Mouse (Mus musculus) layer of hippocampus, postnatal 36 days (tissue): ENCODE measurements around the gene Cpn1. TPM values are rescaled to one million over a fixed set of nuclear protein-coding genes. Genes with fewer than 3 reads are reported as not detected.
A peak's percentile ranks its signal among the peaks of the same experiment; 100 is the strongest.

Experiments used
- DNase-seq, 2 experiments: peaks; one replicate each; pipeline ENCODE4 v3.0.0; 2022
- total RNA-seq, 2 experiments: library from RNA; stranded (reverse); gene quantifications; 2 replicates each; pipeline ENCODE4 v1.2.3; 2021

Cpn1 gene
- total RNA-seq = under 1 TPM in 1 of 2 experiments, not detected in 1; 0.33 TPM

DNA sequence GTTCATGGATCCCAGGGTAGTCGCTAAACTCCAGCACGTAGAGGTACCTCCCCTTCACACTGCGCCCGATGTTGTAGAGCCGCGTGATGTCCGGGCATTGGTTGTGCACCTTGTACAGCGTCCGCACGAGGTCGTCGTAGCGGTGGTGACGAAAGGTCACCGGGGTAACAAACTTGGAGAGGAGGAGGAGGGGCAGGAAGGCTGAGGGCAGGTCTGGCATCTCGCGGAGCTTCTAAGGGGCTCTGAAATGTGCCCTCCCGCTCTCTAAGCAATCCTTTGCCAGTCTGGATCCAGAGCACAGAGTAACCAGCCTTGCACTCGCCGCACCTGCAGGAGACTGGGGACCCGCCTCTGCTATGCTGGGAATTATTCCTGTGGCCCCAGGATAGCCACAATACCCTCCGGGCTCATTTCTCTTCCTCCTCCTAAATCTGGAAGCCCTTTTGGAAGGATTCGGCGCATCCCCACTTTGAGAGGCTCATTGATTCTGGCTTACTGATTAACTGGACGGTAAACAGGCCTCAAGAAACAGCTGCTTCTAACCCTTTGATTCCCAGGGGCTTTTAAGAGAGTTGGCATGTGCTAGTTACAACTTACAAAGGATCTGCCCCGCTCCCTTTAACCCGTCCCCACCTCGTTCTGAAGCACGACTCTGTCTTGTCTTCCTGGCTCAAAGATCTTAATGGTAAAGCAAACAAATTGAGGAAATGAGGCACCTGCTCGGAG lies at the start of gene Cpn1:
Gene Cpn1 (minus strand): TSS at position 488 of the 726 bp plus-strand sequence.
- DNase-seq = no peak

DNA sequence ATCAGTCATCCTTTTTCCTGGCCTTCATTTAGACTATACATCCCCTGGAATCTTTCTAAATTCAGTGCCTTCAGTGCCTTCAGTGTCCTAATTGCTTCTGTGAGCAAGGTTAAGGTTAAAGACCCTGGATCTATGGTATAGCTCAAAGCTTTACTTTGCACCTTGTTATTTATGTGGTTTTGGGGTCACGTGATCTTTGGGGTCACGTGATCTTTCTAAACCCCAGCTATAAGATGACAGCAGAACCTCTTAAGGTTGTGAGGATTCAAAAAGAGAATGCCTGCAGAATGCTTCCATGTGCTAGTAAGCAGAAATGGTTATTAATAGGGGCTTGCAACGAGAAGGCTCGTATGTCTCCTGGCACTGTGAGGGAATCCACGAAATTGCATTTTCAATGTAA lies 47.0 kb upstream of the Cpn1 start:
- DNase-seq = no peak

DNA sequence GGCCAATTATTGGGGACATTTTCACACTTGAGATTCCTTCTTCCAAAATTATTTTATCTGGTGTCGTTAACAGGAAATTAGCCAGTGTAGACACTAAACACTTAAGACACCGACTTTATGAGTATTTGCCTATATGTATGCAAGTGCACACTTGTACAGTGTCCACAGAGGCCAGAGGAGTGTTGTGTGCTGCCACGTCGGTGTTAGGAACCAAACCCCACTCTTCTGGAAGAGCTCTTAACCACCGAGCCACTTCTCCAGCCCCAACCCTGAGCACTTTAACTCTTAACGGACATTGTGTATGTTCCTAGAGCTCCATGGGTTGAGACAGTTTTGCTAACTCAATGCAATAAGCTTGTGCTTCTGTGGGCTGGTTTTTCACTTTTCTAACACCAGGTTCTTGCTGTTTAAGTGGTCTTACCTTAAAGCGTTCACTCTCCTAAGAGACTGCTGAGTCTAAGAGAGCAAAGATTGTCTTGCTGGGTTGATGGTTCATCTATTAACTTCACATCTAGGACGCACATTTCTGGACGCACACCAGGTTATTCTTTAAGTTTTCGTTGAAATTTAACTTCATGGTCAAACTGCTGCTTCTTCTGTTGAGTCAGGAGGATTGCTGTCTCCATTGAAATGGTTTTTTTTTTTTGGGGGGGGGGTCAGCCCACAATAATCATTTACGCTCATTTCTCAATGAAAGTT lies 45.8 kb upstream of the Cpn1 start:
- no peak for DNase-seq

DNA sequence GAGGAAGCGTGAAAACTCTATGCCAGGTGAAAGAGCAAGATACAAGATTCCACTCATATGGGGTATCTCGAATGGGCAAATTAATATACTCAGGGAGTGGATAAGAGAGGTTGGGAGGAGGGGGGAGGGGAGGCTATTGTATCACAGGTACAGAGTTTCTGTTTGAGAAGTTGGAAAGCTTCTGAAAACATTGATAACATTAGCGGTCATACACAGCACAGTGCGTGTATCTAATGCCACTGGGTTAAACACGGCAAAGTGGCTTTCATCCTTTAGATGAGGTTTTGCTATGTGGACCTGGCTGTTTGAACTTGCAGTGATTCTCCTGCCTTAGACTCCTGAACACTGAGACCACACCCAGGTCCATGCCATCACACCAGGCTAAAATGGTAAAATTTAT lies 43.7 kb upstream of the Cpn1 start:
- no peak for DNase-seq

DNA sequence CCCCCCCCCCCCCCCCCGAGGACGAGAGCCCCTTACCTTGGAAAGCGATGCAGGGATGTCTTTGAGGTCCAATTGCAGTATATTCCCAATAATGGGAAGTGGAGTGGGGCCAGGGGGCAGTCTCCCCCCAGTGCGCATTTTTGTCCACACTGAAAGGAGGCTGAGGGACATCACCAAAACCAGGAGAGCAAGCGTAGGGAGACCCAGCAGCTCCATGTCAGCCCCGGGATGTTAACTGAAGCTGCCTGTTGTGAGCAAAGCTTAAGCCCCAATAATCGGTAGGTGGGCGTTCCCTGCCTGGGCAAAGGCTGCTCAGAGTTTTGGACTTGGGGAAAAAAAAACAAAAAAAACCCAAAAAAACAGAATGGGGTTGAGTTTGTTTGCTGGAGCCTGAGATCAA lies 42.6 kb upstream of the Cpn1 start, which contains the start of gene Cyp2c23:
Gene Cyp2c23 (minus strand): TSS at position 237 of the 400 bp plus-strand sequence.
- no peak for DNase-seq

DNA sequence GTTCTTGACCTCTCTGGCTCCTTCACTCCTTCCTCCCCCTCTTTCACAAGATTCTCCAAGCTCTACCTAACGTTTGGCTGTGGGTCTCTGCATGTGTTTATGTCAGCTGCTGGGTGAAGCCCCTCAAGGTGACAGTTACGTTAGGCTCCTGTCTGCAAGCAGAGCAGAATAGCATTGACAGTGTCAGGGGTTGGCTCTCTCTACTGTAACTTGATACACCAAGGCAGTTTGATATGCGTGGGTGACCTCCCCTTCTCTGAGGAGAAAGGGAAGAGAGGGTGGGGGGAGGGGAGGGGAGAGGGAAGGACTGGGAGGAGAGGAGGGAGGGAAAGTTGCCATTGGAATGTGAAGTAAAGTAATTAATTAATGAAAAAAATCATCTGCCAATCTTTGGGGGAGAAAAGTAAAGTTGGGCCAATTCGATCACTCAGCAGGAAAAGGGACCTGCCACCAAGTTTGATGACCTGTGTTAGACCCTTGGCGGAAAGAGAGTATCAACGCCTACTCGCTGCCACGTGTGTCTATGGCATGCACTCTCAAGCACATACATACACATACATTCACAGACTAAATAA lies 40.7 kb upstream of the Cpn1 start:
- no peak for DNase-seq

DNA sequence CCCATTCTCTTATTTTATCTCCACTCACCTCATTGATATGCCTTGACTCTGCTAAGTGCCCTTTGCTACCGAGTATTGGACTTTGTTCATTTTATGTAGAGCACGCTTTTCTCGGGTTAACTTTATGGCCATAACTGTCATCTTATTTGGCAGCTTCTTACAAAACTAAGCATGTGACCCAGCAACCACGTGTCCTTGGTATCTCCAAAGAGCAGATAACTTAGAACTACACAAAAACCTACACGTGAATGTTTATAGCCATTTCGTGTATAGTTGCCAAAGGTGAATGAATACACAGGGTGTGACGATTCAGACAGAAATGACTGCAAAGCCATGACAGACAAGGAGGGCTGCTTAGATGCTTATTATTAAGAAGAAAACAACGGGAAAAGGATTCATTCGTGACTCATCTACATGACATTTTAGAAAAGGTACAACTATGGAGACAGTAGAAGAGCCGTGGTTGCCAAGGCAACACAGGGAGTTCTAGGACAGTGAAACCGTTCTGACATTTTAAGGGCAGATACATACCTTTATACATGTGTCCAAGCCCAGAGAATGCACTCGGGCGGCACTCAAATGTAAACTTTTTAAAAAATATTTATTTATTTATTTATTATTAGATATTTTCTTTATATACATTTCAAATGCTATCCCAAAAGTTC lies 38.7 kb upstream of the Cpn1 start:
- DNase-seq = no peak

DNA sequence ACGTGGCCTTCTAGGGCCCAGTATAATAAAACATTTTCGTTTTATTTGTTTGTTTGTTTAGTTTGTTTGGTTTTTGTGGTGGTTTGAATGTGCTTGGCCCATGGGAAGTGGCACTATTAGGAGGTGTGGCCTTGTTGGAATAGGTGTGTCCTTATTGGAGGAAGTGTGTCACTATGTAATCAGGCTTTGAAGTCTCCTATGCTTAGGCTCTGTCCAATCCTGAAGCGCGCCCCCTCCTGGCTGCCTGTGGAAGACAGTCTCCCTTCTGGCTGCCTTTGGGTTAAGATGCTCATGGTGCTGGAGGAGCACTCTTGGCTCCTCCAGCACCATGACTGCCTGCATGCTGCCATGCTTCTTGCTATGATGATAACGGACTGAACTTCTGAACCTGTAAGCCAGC lies 36.7 kb upstream of the Cpn1 start:
- no peak for DNase-seq

DNA sequence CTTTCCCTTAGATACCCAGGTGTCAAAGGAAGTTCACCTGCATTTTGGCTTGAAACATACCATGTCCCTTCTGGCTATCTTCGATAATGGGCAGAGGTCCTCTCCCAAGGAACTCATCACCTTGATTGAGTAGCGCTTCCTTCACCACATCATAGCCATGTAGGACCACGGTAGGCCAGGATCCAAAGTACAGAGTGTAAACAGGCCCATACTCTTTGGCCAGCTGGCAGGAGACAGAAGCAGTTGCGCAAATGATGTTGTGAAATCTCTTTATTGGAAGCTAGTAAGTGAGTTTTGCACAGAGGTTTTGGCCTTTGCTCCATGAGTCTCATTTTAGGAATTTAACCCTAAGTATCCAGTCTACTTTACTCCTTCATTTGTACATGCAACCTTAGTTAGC lies 35.1 kb upstream of the Cpn1 start:
- DNase-seq = no peak

DNA sequence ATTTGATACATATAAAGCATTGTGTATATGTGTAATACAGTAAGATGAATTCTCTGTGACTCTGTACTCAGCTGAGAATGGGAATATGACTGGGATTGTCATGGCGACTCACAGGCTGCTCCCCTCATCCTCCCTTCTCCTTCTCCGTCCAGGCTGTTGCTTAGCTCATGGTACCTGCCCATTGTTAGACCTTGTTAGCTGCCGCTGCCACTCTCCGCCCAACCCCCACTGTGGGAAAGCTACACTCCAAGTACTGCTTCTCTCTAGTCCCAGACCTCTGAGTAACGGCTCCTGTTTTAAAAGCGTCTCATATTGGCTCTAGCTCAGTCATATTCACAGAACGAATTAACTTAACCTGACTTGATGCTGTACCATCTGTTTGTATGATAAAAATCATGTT lies 33.4 kb upstream of the Cpn1 start:
- DNase-seq = no peak

DNA sequence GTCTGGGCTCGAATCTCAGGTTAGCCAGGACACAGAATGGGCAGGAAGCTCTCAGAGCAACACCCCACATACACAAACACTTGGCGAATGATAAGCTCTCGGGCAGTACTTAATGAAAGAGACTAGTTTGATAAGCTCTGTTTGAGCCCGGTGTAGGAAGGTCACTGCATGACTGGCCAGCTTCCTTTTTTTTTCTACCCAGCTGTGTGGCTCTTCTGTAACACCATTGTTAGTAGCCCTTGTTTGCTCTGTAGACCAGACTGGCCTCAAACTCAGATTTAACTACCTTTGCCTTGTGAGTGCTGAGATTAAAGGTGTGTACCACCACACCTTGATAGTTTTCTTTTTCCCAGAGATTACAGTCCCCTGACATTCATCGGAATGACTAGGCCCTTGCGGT lies 27.5 kb upstream of the Cpn1 start:
- DNase-seq = no peak

DNA sequence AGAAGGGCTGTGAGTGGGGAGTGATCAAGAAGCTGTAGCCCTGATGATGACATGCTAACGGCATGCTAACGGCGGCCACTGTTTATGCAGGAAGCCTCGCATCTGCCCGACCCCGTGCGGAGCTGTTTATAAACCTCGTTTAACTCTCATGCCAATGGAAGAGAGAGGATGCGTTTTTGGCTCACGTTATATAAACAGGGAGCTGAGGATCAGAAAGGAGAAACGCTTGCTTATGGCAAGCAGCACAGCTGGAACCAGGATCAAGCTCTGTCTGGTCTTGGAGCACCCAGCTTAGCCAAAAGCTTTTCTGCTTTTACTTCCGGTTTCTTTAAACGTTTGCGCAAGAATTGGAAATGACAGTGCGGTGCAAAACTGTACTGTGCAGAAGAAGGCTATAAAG lies 22.4 kb upstream of the Cpn1 start:
- DNase-seq = no peak

DNA sequence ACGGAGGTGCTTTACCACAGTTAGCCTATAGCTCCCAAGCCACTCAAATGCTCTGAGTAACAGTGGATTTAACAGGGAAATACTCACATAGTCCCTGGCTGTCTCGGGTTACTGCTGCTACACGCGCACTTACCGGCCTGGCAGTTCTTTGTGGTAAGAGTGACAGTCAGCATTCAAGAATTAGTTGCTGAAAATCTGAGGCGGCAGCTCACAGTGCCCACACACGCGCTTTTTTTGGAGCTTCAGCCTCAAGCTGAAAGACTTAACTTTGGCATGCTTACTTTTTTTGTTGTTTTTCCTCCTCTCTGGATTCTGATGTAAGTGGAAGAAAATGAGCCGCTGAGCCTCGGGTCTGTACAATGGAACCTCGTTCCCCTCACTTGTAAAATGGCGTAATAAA lies 20.8 kb upstream of the Cpn1 start:
- DNase-seq = peak; percentile 8

DNA sequence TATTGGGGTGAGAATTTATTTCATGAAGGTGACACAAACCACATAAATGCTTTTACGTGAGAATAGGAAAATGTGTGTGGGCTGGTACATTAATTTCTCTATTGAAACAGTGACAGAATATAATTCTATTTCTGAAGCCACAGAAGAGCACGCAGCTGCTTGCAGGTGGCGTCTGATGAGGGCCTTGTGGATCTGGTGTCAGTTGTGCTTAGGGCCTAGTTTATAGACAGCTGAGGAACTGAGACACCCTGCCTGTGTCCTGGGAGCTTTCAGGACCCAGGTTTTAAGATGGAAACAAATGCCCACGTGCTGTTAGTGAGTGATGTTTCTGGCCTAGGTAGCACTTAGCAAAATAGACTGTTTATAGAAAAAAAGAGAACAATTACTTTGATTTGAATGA lies 18.7 kb upstream of the Cpn1 start:
- no peak for DNase-seq

DNA sequence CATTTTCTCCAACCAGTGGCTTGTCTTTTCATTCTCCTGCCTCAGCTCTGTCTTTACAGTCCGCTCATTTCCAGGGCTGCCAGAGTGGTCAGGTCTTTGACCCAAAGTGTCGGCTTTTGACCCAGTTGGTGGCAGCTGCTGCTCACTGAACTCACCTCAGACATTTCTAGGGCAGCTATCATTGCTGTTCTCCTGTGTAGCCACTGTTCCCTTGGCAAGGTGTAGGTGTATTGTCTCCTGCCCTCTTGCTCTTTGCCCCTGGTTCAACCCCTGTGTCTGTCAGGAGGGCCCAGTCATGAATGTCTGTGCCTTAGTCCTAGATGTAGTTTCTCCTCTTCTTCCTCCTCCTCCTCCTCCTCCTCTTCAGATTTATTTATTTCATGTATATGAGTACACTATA lies 17.9 kb upstream of the Cpn1 start:
- no peak for DNase-seq

DNA sequence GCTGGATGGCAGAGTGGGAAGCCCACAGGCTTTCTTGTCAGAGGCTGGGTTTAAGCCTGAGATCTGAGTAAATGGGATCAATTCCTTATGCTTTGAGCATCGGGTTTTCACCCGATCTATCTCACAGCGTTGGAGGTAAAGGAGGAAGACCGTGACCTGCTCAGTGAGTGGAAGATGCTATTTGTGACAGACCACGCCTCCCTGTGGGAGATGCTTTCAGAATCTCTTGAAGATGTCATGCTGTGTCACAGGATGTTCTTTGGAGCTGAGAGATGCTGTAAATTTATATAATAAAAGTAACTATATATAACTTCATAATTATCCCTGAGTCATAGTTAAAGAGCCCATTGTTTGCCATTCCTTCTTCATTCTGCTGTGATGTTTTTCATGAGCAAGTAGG lies 14.4 kb upstream of the Cpn1 start:
- no peak for DNase-seq

DNA sequence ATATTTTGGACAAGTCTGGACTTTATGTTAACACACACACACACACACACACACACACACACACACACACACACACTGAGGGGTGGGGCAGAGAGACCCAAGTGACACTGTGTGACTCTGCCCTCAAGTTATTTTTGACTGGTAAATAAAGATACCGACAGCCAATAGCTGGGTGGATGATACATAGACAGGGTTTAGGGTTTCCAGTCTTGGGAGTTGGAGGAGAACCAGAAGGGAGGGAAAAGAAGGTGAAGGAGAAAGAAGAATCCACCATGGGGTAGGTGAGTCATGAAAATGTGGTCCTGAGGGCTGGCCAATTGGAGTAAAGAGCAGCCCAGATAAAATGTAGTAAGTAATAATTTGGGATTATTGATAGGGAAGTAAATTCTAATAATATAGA lies 13.7 kb upstream of the Cpn1 start:
- DNase-seq = no peak

DNA sequence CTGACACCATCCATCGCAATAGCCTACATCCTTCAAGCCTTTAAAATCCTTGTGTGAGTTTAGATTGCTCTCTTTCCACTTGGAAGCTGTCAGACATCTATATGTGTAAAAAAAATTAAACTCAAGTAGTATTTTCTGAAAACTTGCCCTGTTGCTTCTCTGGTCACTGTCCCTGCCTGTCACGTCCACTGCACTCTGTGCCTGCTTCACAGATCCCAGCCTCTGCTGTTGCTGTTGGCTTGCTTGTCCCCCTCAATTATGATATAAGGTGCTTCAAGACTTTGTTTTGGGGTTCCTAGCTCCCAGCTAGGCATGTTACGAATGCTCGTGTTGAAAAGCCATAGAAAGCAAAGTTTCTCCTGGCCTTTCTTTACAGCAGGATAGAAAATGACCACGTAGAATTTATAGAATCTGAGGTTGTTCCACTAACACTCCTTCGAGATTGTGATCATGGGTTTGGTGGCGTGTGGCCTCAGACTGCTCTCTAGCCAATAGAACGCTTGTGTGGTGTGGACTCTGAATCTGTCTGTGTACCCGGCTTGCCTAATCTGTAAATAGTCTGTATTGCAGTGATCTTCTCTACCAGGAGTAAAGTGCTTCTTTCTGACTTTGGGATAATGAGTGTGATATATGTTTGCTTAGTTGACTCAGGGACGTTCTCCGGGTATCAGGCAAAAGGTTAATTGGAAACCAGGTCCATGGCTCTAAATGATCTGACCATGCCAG lies 12.6 kb upstream of the Cpn1 start:
- DNase-seq = no peak

DNA sequence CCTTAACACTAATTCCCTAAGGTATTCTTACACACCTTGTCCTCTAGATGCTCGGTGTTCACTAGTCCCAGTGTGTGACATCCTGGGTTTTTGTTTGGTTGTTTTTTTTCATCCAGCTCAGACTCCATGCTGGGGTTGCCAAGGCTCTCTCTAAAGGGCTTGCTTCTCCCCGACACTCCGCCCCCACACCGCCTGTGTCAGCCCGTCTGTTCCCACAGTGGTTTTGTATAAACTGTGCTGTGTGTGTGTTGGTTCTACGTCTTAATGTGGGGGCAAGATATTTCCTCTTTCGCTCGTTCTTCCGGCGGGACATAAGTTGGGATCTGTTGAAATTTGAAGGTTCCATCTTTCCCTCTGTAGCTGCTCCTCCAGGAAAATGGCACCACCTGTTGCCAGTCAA lies 11.7 kb upstream of the Cpn1 start:
- peak; percentile 79 to 83 for DNase-seq

DNA sequence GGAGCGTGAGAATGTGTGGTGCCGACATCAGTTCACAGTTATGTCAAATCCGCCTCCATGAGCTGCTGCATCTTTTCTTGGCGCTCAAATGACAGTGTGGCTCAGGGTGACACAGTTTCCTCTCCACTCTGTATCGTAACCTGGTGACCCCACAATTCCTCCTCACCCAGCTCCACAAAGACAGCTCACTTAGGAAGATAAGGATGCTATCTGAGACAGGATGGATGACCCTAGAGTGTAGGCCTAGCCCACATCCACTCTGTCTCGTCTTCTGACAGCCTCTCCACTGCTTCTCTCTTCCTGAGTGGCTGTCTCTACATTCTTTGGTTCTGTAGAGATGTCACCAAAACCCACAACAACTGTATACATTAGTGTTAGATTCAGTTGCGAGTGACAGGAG lies 9.1 kb upstream of the Cpn1 start:
- no peak for DNase-seq

DNA sequence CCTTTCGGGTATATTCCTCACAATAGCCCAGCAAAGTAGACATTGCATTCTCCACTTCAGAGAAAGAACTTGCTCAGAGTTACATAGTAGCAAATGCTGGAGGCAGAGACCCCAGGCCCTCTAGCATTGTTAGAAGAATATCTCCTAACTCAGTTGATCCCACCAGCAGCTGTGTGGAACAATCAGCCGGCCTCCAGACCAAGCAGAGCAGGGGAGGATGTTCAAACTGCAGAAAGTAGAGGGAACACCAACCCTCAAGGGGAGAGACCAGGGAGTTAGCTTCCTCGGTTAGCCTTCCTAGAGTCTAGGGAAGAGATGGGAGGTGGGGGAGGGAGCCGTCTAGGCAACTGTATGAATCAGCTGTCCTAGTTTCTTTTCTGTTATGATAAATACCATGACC lies 6.1 kb upstream of the Cpn1 start:
- DNase-seq = no peak

DNA sequence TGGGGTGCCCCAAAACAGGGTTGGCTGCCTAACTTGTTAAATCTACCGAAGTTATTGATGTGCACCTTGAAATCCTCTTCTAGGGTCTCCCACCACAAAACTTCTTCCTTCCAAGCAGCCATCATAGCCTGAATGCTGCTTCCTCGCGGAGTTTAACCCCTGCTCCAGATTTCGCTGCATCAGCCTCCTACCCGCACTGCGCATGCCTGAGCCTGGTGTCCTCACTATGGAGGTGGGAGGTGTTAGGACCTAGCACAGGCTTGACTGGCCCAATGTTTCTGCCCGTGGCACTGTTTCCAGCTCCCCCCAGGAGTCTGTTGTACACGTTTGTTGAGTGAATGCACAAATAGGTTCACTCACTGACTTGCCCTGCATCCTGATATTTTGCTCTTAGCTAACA lies 4.0 kb upstream of the Cpn1 start:
- no peak for DNase-seq

DNA sequence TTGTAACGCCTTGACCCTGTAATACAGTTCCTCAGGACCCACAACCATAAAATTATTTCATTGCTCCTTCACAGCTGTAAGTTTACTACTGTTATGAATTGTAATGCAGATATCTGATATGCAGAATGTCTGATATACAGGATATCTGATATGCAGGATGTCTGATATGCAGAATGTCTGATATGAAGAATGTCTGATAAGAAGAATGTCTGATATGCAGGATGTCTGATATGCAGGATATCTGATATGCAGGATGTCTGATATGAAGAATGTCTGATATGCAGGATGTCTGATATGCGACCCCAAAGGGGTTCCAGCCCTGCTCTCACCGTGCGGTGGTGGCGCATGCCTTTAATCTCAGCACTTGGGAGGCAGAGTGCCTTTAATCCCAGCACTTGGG lies 4.4 kb downstream of the Cpn1 start:
- no peak for DNase-seq
